Mouse (Mus musculus) lung, postnatal 0 days (tissue): ENCODE measurements at regions not wholly inside any gene's neighbourhood (a gene's known extent, or its start where the extent isn't known, plus 50 kb on each side); places are given as distances from the start of the nearest gene placed in this dataset.

ENCODE experiments used
- ATAC-seq: fragments of 200-750 bp; cut with Nextera tagmentation; 2 replicates; pipeline ENCODE4 v1.8.0; 2017; ENCODE audit warnings: moderate library complexity
- DNase-seq: peaks from one replicate; pipeline ENCODE4 v3.0.0-alpha.2; 2016; ENCODE audit warnings: low spot score
- H3K27ac ChIP-seq: fragments of 300-500 bp; sonication (generic); 2 replicates; pipeline ENCODE4 v1.5.1; 2014; ENCODE audit warnings: antibody characterized with exemption, mild to moderate bottlenecking, low read length, mixed read lengths
- H3K27me3 ChIP-seq: fragments of 300-500 bp; sonication (generic); replicated peaks from 2 replicates; pipeline ENCODE4 v1.6.1; 2014; ENCODE audit warnings: low read length, mixed read lengths; ENCODE audit not compliant: insufficient read depth
- H3K36me3 ChIP-seq: fragments of 300-500 bp; sonication (generic); 2 replicates; pipeline ENCODE4 v1.6.1; 2014; ENCODE audit warnings: low read length, mixed read lengths; ENCODE audit not compliant: insufficient read depth
- H3K4me1 ChIP-seq: fragments of 300-500 bp; sonication (generic); 2 replicates; pipeline ENCODE4 v1.6.1; 2014; ENCODE audit warnings: antibody characterized with exemption, low read depth, low read length, mixed read lengths; ENCODE audit not compliant: insufficient read depth
- H3K4me2 ChIP-seq: fragments of 300-500 bp; sonication (generic); replicated peaks from 2 replicates; pipeline ENCODE4 v1.6.1; 2014; ENCODE audit warnings: low read depth, mild to moderate bottlenecking, low read length, moderate library complexity, mixed read lengths
- H3K4me3 ChIP-seq: fragments of 300-500 bp; sonication (generic); 2 replicates; pipeline ENCODE4 v1.5.1; 2014; ENCODE audit warnings: low read depth, low read length
- H3K9ac ChIP-seq: fragments of 300-500 bp; sonication (generic); replicated peaks from 2 replicates; pipeline ENCODE4 v1.6.1; 2014; ENCODE audit warnings: low read depth, mild to moderate bottlenecking
- H3K9me3 ChIP-seq: fragments of 300-500 bp; sonication (generic); 2 replicates; pipeline ENCODE4 v1.6.1; 2016; ENCODE audit warnings: low read length, mixed read lengths
- CTCF ChIP-seq: IDR thresholded peaks from 2 replicates; pipeline ENCODE4 v1.5.1; 2016; ENCODE audit warnings: antibody characterized with exemption, mild to moderate bottlenecking
- EP300 ChIP-seq: IDR thresholded peaks from 2 replicates; pipeline ENCODE4 v1.6.1; 2016; ENCODE audit warnings: antibody characterized with exemption, mild to moderate bottlenecking, control low read depth
- WGBS: fragments of 180-500 bp; shearing (Covaris S2); extraction: QIAGEN DNeasy Blood & Tissue Kit; methylation state at CpG from one replicate; pipeline ENCODE4 v1.1.7; 2014; 5-methylcytosine and 5-hydroxymethylcytosine counted together

DNA sequence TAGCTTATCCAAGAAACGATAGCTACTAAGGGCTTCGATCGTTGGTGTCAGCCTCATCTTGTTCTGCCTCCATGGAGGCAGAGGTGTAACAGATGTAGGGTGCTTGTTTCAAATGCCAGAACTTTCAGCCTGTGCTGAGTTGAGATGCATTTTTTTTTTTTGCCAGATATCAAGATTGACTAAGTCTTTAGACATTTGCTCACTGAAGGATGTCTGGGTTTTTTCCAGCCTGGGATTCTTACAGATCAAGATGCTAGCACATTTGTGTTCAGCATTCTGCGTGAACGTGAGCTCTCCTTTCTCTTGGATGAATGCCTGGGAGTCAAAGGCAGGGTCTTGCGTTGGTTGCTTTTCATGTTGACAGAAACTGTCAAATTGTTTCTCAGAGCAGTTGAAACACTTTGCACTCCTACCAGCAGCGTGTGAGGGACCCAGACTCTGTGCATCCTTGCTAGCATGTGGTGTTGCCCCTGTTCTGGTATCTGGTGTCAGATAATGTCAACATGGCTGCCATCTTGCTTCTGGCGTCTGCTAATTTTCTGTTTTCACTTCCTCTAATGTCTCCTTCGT lies 114.4 kb upstream of the Arl4c start:
- Histone ChIP-seq H3K36me3 (no peaks in the 10 kb centered on the region), H3K9ac (no peak overlapping the region), H3K4me1 (no peaks in the 10 kb centered on the region), H3K27ac (no peak overlapping the region), H3K9me3 (no peaks in the 10 kb centered on the region), H3K4me2 (no peak overlapping the region), H3K27me3 (no peaks in the 10 kb centered on the region), H3K4me3 (no peak overlapping the region)
- TF ChIP-seq EP300 (no peak), CTCF (no peak)
- ATAC-seq, result no peak
- WGBS, result 76% methylated on average over 9 of the region's 9 CpGs
- DNase-seq, result no peak

DNA sequence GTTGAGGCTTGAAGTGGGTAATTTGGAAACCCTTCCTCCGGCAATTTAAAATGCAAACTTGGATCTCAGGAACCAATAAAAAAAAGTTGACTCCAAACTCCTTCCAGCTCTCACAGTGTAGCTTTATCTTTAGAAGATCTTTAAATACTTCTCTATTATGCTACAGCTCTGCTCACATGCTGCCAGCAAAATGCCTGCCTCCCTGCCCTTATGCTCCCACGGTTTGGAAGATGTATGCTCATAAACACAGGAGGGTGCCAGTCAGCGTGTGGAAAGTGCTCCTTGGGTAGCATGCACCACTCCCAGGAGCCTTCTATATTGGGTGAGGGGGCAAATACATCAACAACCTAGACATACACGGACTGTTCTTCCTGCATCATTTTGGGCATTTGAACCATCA lies 123.2 kb upstream of the Arl4c start:
- H3K27ac ChIP-seq, result no peak overlapping the region
- H3K9me3 ChIP-seq, result no peaks in the 10 kb centered on the region
- no peaks in the 10 kb centered on the region for H3K27me3 ChIP-seq
- TF ChIP-seq CTCF (no peak), EP300 (no peak)
- WGBS, result 88% methylated on average over 4 of the region's 4 CpGs
- no peak for ATAC-seq
- no peaks in the 10 kb centered on the region for H3K4me1 ChIP-seq
- H3K9ac ChIP-seq, result no peak overlapping the region
- no peak for DNase-seq
- no peak overlapping the region for H3K4me3 ChIP-seq
- H3K4me2 ChIP-seq, result no peak overlapping the region
- H3K36me3 ChIP-seq, result no peaks in the 10 kb centered on the region

DNA sequence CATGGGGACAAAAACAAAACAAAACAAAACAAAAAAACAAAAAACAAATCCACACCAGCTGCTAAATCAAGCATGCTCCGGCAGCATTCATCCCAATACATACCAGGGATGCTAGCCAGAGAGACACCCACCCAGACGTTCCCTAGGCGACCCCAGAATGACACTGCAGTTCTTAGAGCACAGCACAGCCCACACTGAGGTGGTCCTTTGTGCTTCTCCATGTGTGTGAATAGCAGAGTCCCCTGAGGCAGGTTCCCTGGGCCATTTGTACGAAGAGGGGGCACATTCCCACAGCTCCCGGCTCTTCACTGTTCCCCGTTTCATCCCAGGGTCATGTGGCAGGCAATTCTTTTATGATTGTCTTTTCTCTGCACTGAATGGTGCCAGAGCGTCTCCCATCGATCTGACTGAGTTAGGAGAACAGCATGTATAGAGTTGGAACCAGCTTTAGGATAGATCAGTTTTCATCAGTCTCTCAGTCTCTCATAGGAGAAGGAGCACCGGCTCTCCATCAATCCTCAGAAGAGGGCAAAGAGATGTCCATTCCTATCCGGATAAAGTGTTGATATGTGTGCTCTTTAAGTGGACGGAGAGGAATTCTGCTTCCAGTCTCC lies 136.7 kb upstream of the Arl4c start:
- no peaks in the 10 kb centered on the region for H3K27me3 ChIP-seq
- H3K4me2 ChIP-seq, result no peak overlapping the region
- DNase-seq (no peak), ATAC-seq (no peak)
- TF ChIP-seq EP300, result no peak
- TF ChIP-seq CTCF, result no peak
- H3K9me3 ChIP-seq, result no peaks in the 10 kb centered on the region
- no peak overlapping the region for H3K4me3 ChIP-seq
- H3K36me3 ChIP-seq, result no peaks in the 10 kb centered on the region
- H3K27ac ChIP-seq, result no peak overlapping the region
- 62% methylated on average over 11 of the region's 11 CpGs for WGBS
- H3K4me1 ChIP-seq, result no peaks in the 10 kb centered on the region
- no peak overlapping the region for H3K9ac ChIP-seq

DNA sequence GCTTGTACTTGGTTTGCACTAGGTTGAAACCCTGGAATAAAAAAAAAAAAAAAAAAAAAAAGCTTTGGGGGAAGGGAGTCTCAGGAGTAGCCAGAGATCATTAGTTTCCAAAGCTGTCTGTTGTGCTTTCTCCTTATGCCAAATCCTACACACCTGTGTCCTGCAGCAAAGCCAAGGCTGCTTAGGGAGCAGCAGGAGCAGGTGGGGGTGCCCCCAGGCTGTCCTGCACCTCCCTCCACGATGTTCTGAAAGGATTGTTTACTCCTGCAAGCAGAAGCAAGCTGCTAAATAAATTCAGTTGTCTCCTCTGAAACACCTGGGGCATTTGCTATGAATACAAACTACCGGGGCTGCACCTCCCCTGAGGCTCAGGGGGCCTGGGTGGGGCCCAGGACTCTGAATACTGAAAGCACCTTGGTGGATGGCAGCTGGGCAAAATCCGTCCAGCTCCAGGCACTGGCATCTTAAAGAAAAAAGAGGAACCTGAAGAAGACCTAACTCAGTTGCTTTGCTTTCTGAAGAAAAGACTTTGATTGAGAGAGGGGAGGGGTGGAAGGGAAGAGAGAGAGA lies 137.5 kb upstream of the Arl4c start:
- Histone ChIP-seq H3K27me3 (no peaks in the 10 kb centered on the region), H3K9ac (no peak overlapping the region), H3K4me3 (no peak overlapping the region), H3K36me3 (no peaks in the 10 kb centered on the region), H3K9me3 (no peaks in the 10 kb centered on the region), H3K4me2 (no peak overlapping the region), H3K27ac (no peak overlapping the region), H3K4me1 (no peaks in the 10 kb centered on the region)
- TF ChIP-seq CTCF (no peak), EP300 (no peak)
- ATAC-seq, result no peak
- 36% methylated on average over 3 of the region's 3 CpGs for WGBS
- no peak for DNase-seq

DNA sequence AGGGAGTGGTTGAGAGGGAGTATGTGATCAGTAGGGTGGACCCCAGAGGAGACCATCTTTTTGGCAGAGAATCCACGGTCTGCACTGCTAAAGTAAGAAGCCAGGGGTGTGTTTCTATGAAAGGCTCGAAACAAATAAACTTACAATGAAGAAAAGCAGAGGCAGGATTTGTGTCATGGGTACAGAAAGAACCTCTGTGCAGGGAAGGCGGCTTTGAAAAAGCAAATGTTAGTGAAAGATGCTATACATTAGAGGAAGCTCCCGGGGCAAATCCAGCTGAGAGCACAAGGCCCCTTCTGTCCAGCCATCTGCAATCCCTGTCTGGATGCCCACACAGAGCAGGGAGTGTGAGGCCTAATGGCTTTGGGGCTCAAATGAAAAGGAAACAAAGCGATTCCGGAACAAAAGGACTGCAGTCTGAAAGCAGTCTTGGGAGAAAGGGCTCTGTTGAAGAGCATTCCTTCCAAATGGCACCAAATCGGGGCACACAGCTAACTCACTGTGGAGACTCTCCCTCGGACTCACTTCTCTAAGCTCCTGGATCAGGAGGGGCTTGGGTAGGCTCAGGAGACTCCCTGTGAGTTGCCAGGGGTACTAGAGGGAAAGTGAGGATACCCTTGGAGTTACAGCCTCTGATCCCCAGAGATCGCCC lies 138.1 kb upstream of the Arl4c start:
- WGBS, result 64% methylated on average over 9 of the region's 9 CpGs
- no peaks in the 10 kb centered on the region for H3K4me1 ChIP-seq
- no peak overlapping the region for H3K27ac ChIP-seq

DNA sequence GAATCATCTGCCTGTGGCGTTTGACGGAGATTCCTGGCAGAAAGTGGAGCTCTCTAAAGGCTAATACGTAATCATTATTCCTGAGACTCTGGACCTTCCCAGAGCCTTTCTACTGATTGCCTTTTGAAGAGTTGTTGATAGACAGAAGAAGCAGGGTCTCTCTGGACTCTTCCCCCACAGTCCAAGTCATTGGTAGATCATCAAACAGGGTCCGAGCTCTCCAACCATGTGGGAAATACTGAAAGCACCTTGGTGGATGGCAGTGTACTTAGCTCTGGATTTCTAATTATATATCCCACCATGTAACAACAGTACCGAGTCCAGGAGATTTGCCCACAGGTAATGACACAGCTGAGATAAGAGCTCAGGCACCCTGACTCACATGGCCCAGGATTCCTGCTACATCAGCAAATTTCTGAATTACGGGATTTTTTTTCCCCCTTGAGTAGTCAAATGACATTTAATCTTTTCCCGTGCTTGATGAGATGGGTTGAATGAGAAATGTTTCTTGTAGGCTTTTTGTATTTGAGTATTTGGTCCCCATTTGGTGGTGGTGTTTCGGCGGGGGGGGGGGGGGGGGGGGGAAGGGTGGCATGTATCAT lies 139.1 kb upstream of the Arl4c start:
- 76% methylated on average over 7 of the region's 9 CpGs for WGBS
- no peaks in the 10 kb centered on the region for H3K9me3 ChIP-seq
- no peak for ATAC-seq
- H3K27me3 ChIP-seq, result no peaks in the 10 kb centered on the region
- DNase-seq, result no peak
- no peak overlapping the region for H3K4me2 ChIP-seq
- H3K4me1 ChIP-seq, result no peaks in the 10 kb centered on the region
- TF ChIP-seq EP300, result no peak
- no peak for TF ChIP-seq CTCF
- H3K36me3 ChIP-seq, result no peaks in the 10 kb centered on the region
- H3K4me3 ChIP-seq, result no peak overlapping the region
- H3K9ac ChIP-seq, result no peak overlapping the region
- H3K27ac ChIP-seq, result no peak overlapping the region

More for the DNA sequence above, 138.1 kb upstream of the Arl4c start:
- no peak overlapping the region for H3K9ac ChIP-seq
- no peak for DNase-seq
- H3K27me3 ChIP-seq, result no peaks in the 10 kb centered on the region
- no peak for TF ChIP-seq EP300
- no peak for TF ChIP-seq CTCF
- H3K36me3 ChIP-seq, result no peaks in the 10 kb centered on the region
- no peaks in the 10 kb centered on the region for H3K9me3 ChIP-seq
- no peak for ATAC-seq
- H3K4me2 ChIP-seq, result no peak overlapping the region
- H3K4me3 ChIP-seq, result no peak overlapping the region
